Mouse (Mus musculus): Measurements from ENCODE around the gene Rsc1a1. TPM values are rescaled to one million over a fixed set of nuclear protein-coding genes. Genes with fewer than 3 reads are reported as not detected.

Gene Rsc1a1
- total RNA-seq, 2 experiments from 2014 or later, result not detected

DNA sequence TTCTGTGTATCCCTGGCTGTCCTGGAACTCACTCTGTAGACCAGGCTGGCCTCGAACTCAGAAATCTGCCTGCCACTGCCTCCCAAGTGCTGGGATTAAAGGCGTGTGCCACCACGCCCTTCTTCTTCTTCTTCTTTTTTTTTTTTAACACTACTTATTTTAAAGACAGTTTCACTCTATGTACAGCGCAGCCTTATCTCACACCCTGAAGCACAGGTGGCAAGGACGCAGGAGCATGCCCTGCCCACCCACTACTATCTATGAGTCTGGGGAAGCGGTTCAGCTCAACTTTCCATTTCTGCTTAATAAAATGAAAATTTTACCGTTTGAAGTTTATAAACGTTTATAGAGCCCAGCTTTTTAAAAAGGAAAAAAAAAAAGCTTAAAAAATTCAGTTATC is 3.1 kb upstream of the Rsc1a1 start:
- no peak for DNase-seq

DNA sequence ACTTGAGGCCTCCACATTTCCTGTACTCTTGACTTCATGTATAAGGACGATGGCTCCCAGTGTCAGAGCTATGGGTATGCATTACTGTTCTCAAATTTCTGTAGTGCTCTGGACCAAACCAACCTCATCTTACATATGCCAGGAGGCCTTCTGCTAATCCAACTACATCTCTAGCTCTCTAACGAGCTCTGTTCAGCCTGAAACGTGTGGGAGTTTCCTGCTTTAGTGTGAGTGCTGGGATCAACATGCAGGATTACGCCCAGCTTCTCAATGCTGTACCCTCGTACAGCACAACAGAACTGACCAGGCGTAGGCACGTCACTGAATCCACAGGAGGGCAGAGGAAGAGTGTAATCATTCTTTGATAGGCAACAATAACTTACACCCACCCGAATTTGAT is 1.1 kb upstream of the Rsc1a1 start:
- no peak for DNase-seq

DNA sequence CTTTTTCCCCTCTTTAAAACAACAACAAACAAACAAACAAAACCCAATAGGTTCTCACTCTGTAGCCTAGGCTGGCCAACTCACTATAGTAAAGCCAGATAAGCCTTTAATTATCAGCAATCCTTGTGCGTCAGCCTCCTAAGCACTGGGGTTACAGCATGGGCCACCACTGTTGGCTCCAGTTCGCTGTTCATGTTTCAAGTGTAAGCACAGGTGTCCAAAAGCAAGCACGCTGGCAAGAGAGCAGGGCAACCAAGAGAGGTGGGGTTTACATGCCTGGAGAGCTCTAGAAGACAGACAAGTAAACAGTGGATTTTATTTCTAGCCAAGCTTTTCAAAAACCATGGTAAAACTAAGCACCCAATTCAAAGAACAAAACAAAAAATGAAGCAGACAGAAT is 694 bp upstream of the Rsc1a1 start:
- no peak for DNase-seq

DNA sequence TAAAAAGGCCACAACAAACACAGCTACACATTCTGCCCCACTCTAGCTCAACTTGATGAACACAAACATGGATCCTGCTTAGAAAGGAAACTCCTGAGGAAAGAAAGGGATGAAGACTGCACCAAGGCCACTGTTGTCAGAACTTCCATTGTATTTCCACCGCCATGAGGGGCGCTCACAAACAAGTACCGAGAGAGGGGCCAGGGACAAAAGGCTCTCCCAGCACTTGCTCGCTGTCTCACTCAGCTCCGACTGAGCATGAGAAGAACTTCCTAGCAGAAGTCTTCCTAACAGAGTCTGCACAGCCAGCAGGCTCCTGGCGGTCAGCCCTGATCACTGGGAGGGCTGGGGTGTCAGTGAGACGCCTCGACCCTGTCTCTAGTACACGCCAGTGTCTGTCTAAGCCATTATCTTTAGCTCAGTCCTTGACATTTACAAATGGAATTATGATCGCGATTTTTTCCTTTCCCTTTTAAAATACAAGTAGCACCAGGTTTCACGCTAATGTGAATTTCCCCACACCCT is 2.6 kb downstream of the Rsc1a1 start:
- no peak for DNase-seq

GRCm38 (mm10) chr4:141681767-141682166 is 3.6 kb downstream of the Rsc1a1 start:
- no peak for DNase-seq

- no peak for DNase-seq
Measured at GRCm38 (mm10) chr4:141680892-141681291, 4.5 kb downstream of the Rsc1a1 start.

GRCm38 (mm10) chr4:141679016-141679415 is 6.4 kb downstream of the Rsc1a1 start:
- no peak for DNase-seq

DNA sequence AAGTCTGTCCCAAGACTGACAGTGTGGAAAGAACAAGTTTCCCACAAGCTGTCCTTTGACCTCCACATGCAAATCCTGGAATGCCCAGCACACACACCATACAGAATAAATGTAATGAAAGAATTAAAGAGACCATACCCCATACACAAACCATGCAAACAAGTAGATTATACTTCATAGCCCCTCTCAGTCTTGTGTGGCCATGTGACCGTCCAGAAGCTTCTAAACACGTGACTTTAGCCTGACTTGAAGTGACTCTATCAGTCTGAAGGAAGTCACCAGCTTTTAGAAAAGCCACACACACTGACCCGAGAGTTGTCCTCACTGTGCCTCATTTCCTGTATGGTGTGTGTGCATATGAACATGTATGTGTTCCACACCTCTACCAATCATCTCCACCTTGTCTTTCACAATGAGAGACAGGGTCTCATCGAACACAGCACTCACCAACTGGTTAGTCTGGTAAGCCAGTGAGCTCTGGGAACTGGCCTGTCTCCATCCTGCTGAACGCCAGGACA is 8.9 kb downstream of the Rsc1a1 start:
- DNase-seq, result no peak

GRCm38 (mm10) chr4:141672325-141672724 is 13.1 kb downstream of the Rsc1a1 start:
- no peak for DNase-seq

GRCm38 (mm10) chr4:141671389-141671788 is 14.0 kb downstream of the Rsc1a1 start:
- DNase-seq, result no peak

GRCm38 (mm10) chr4:141669898-141670712 is 15.3 kb downstream of the Rsc1a1 start:
- no peak for DNase-seq

GRCm38 (mm10) chr4:141664799-141665198 is 20.6 kb downstream of the Rsc1a1 start, which contains the start of gene Plekhm2:
Plekhm2 (minus strand) TSS chr4:141664899.
- no peak for DNase-seq

DNA sequence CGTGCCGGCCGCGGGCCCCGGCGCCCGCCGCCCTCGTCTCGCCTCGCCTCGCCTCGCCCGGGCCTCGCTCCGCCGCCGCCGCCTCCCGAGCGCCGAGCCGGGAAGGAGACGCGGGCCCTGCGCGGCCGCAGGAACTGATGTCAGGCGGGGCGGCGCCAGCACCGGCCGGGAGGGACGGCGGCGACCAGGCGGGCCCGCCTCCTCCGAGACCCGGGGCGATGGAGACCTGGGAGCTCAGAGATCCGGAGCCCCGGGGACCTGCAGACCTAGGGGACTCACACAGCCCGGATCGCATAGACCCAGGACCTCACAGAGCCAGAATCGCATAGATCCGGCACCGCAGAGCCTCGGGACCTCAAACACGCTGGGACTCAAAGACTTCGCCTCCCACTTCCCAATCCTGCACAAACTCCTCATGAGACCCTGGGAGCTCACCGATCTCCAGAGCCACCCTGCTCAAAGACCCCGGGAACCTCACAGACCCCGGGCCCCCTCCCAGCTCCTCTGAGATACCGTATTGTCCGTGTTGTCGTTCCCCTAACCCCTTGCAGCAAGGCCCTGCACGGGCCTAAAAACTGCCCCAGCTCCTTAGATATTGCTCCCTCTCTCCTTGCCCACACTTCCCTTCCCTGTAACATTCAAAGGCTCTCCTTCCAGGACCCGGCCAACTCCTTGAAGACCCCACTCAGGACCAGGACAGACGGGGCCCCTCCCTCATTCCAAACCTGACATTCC is 21.2 kb downstream of the Rsc1a1 start:
- DNase-seq, result peak; percentile 73 to 76

- DNase-seq, result no peak
Measured at GRCm38 (mm10) chr4:141663122-141663931, 22.1 kb downstream of the Rsc1a1 start.

GRCm38 (mm10) chr4:141660884-141661283 is 24.5 kb downstream of the Rsc1a1 start:
- DNase-seq, result no peak

- DNase-seq, result no peak
Measured at GRCm38 (mm10) chr4:141659739-141660138, 25.7 kb downstream of the Rsc1a1 start.

GRCm38 (mm10) chr4:141658846-141659484 is 26.4 kb downstream of the Rsc1a1 start:
- DNase-seq, result no peak

DNA sequence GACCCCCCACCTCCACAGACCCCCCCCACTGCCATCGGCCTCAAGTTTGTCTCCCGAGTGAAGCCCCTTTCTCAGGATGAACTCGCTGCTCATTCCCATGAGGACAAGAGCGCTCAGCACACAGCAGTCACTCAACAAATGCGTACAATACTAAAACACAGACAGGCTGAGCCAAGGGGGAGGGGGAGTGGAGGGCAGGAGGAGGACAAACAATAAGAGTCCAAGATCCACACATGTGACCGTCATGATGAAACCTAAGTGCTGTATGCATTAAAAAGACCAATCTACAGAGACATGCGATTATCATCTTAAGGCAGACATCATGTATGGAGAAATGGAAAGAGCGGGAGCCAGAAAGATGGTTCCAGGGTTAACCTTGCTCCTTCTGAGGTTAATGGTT is 28.5 kb downstream of the Rsc1a1 start:
- DNase-seq, result no peak

- DNase-seq, result peak in 1 of 2 experiments; percentile 48
Measured at GRCm38 (mm10) chr4:141655908-141656608, 29.3 kb downstream of the Rsc1a1 start.

GRCm38 (mm10) chr4:141654509-141654908 is 30.9 kb downstream of the Rsc1a1 start:
- no peak for DNase-seq

GRCm38 (mm10) chr4:141653813-141654212 is 31.6 kb downstream of the Rsc1a1 start:
- DNase-seq, result no peak

Data from layer of hippocampus, postnatal 36 days (tissue).